Mouse (Mus musculus) lung, adult 10 weeks (tissue): ENCODE measurements around the gene Gpr63. TPM values are rescaled to one million over a fixed set of nuclear protein-coding genes. Genes with fewer than 3 reads are reported as not detected.

ENCODE experiments used
- polyA plus RNA-seq: library from polyadenylated mRNA; stranded (reverse); fragments of 350-450 nt; fragmentation: Illumina TruSeq; extraction: RNeasy Lipid Tissue Mini Kit (QIAGEN cat#74804); gene quantifications from one replicate; pipeline ENCODE4 v1.2.3, GENCODE M21; 2014; ENCODE audit warnings: low read depth, low replicate concordance; ENCODE audit not compliant: insufficient read depth

Gpr63 gene
- not detected for polyA plus RNA-seq

GRCm38 (mm10) chr4:24966299-24966991, at the start of gene Gpr63:
Gene Gpr63 (plus strand): TSS chr4:24966407.

Other genes starting within 250 kb of the Gpr63 start
- 0.34 TPM for gene Klhl32, start 115.3 kb upstream of the Gpr63 start, polyA plus RNA-seq
- gene Ndufaf4, start 68.3 kb upstream of the Gpr63 start, polyA plus RNA-seq, result 13.0 TPM